8 mouse cellular contexts compared by ENCODE assay signal in the genomic region with DNA sequence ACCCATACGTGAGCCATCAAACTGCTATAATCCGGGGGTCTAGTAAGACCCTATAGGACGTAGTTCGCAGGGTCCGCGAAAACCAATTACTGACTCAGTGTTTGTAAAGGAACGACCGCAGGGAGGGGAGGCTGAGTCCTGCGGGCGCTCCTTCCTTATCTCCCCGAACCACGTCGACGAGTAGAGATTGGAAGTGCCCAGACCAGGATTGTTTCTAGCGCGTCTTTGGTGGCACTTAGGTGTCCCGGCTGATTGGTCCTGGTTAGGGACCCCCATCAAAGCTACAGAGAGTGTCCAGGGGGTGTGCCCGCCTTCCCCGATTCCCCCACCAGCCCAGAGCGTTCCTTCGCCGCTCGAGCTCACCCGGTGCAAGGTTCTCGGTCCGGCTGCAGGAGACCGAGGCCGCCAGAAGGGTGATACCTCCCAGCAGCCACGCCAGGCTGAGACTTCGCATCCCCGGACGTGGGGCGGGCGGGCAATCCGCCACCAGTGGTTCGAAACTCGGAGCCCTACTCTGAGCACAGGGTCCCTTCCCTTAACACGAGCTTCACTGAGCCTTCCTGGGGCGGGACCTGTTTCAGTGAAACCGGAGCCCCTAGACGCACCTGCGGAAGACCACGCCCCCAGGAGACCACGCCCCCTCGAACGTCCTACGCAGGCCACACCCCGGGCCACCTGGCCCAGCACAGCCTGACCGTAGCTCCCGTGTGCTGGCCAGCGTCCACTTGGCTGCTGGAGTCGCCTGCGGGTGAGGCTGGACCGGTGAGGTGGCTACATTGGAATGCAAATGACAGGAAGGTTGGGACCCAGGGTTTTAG. TPM values are rescaled to one million over a fixed set of nuclear protein-coding genes. Genes with fewer than 3 reads are reported as not detected.
DNase-seq lines count a peak whose midpoint lies in the region; ATAC-seq and TF ChIP-seq lines count a peak whose summit lies in the region.

A gene (minus strand): TSS at position 554 of the 818 bp plus-strand sequence.

- DNase-seq in NIH3T3 (ENCODE audit: low read depth): peak; percentile 5
- DNase-seq in cerebellum, adult 8-10 months: peak; percentile 3
- peak; percentile 95 for DNase-seq in kidney, adult 11 months
- peak; percentile 89 for DNase-seq in lung, adult 2 months
- peak; percentile 77 to 81 for DNase-seq in urinary bladder, postnatal 36 days (ENCODE audit: low spot score in 2 of 2)
- no peak for DNase-seq in retina, postnatal 1 day

- peaks cover 3% of the 10 kb centered on the region; the same call in 1 of the 2 replicates for H3K4me1 ChIP-seq in lung, adult 2 months (ENCODE audit: control insufficient read depth, insufficient read depth, low read length)
- H3K4me1 ChIP-seq in neural tube, embryonic 14.5 days (ENCODE audit: control insufficient read depth, insufficient read depth, low read length): peaks cover 12% of the 10 kb centered on the region

- H3K9me3 ChIP-seq in neural tube, embryonic 14.5 days (ENCODE audit: control insufficient read depth, low read length): no peaks in the 10 kb centered on the region

- H3K36me3 ChIP-seq in neural tube, embryonic 14.5 days (ENCODE audit: control insufficient read depth, insufficient read depth, low read length): no peaks in the 10 kb centered on the region

- no peak within 1 kb of the TSS for H3K9ac ChIP-seq in neural tube, embryonic 14.5 days (replicated peaks; ENCODE audit: low read depth, low read length)

- H3K27me3 ChIP-seq in neural tube, embryonic 14.5 days (ENCODE audit: control insufficient read depth, insufficient read depth, low read length): peaks cover 21% of the 10 kb centered on the region

- 1% methylated on average over 54 of the region's 54 CpGs for WGBS in lung, adult 2 months
- WGBS in neural tube, embryonic 14.5 days: under 1% methylated on average over 54 of the region's 54 CpGs

- peak within 1 kb of the TSS; percentile 68 for H3K4me3 ChIP-seq in lung, adult 2 months (replicated peaks; ENCODE audit: extremely low read depth, low read depth, low read length)
- peak within 1 kb of the TSS; percentile 20 for H3K4me3 ChIP-seq in neural tube, embryonic 14.5 days (ENCODE audit: low read depth, low read length)

- H3K27ac ChIP-seq in neural tube, embryonic 14.5 days (ENCODE audit: low read depth, low read length): no peak within 1 kb of the TSS

- peak; percentile 54; the same call in 1 of the 2 replicates for TF ChIP-seq POLR2A in lung, adult 2 months (IDR thresholded peaks at IDR 0.05; ENCODE audit: borderline replicate concordance, extremely low read depth, low read depth, low read length)

- peak within 1 kb of the TSS; percentile 44 for H3K4me2 ChIP-seq in neural tube, embryonic 14.5 days (ENCODE audit: low read depth, low read length)

- ATAC-seq in granulocyte monocyte progenitor cell, adult 5-6 weeks (replicated peaks; ENCODE audit: poor library complexity, severe bottlenecking): peak; percentile 58
- peak; percentile 66; the same call in 1 of the 2 replicates for ATAC-seq in neural tube, embryonic 14.5 days (ENCODE audit: low read depth)

- TF ChIP-seq CTCF in lung, adult 2 months (IDR thresholded peaks at IDR 0.05; ENCODE audit: insufficient read depth, low read length): no peak

RNA-seq across cellular contexts. Expression of the gene that starts here (rescaled TPM):
- total RNA-seq in granulocyte monocyte progenitor cell, adult 5-6 weeks (2014; fragmentation: Nextera tagmentation): 0.41 and 0.58 TPM in 2 replicates
- total RNA-seq in granulocyte monocyte progenitor cell, adult 5-6 weeks (2017): 0.17 and 0.77 TPM in 2 replicates
- 10.7 and 12.4 TPM in 2 replicates for polyA plus RNA-seq in lung, adult 2 months (2012; rRNA removed)
- not detected in 2 replicates for polyA plus RNA-seq in neural tube, embryonic 14.5 days (2014; fragmentation: Nextera tagmentation; extraction: Ambion mirVana)

Comparison
In these comparisons a context has a peak if more than half of its experiments do, and no peak if none do; other contexts are left out.
1. RNA of the gene that starts here (polyA plus RNA-seq): 10.7 to 12.4 TPM in lung, adult 2 months; not detected in neural tube, embryonic 14.5 days; every median in the first group is over 10 times any median in the second.
2. Peak in ATAC-seq in granulocyte monocyte progenitor cell, adult 5-6 weeks; RNA of the gene not detected or under 1 TPM.
3. Peak in ATAC-seq, H3K4me3 ChIP-seq and H3K4me2 ChIP-seq in neural tube, embryonic 14.5 days; RNA of the gene not detected or under 1 TPM.